Mouse (Mus musculus) cerebellum, adult 11 months (tissue): ENCODE data around the gene P2ry2.

Experiments
- DNase-seq: peaks from one replicate; pipeline ENCODE4 v3.0.0; 2022

P2ry2 gene

DNA sequence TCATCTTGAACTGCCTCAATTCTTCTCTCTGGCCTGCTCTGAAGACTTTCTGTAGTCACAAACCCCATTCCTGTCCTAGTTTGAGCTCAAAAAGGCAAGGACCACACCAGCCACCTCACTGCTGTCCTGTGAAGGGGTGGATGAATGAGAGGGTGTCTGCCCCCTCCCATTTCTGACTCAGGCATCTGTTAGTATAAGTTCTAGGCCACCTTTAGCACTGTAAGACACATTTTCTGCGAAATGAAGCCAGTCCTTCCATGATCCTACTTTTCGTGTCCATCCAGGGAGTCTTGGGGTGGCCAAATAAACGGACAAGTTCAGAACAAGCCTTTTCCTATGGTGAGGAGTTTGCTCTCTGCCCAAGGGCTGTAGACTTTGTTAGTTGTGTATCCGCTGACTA, at the start of gene P2ry2:
Gene P2ry2, minus strand, starts transcription at position 326 of the 400 bp plus-strand sequence.
- DNase-seq = no peak

DNA sequence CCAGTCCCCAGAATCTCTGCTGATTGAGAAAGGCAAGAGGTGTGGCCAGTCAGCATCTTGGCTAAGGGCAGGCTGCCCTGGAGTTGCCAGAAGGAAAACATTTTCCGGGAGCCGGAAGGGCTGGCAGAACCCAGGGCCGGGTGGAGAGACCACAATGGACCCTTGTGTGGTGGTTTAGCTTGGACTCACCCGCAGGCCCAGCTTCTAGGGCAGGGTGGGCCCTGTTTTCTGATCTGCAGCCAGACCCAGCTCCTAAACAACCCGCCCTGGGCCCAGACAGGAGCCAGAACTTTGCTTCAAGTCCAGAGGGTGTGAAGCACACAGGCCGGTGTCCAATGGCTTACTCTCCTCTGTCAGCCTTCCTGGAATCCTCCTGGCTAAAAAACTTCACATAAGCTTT, 49.6 kb upstream of the P2ry2 start:
- DNase-seq = peak; percentile 4

DNA sequence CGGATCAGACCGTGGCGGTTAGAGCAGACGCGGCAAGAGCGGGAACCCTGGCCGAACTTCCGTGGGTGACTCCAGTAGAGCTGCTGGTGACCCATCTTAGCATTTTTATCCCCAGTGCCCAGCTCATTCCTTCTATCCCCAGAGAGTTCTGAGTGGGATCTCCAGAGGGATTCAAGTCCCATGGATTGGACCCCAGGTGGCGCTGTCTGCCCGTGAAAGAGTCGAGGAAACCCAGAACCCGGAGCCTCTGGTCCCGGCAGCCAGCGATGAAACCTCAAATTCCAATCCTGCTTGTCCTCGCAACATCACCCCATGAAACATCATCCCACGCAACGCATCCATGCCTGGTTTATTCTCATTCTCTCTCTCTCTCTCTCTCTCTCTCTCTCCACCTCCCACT, 48.7 kb upstream of the P2ry2 start:
- DNase-seq = peak; percentile 81

DNA sequence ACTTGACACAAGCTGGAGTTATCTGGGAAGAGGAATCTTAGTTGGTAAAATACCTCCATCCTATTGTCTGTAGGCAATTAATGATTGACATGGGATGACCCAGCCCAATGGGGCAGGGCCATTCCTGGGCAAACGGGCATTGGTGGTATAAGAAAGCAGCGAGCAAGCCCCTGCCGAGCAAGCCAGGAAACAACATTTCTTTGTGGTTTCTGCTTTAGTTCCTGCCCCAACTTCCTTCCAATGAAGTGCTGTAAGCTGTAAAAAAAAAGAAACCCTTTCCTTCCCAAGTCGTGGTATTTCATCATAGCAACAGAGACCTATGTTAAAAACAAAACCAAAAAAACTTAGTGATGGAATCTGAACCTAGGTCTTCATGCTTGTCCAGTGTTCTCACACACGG, 47.8 kb upstream of the P2ry2 start:
- no peak for DNase-seq

DNA sequence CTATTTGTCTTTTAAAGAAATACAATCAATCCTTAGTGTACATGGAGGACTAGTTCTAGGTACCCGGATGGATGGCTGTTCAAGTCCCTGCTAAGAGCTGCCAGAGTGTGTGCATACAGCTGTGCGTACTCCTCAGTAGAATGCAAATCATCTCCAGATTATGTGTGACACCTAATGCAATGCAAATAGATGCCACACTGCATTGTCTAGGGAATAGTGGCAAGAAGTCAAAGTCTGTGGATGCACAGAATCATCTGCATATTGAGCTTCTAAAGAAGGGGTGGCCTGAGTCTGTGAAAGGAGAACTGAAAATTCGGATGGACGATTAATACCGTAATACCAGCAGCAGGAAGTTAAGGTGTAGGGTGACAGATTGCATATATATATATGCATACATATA, 46.5 kb upstream of the P2ry2 start:
- no peak for DNase-seq

DNA sequence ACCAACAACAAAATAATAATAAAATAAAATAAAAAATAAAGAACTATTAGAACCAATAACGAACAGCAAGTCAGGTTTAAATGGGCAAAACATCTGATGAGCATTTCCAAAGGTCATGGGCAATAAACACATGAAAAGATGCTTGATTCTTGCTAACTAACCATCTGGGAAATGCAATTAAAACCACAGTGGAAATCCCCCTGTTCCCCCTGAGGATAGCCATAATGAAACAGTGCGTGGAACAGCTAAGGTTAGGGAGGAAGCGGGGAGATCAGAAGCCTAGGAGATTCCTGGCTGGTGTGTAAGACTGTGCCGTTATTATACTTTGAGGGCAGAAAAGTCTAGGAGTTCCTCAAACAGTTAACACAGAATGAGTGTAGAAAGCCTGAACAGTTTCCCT, 44.6 kb upstream of the P2ry2 start:
- DNase-seq = no peak

DNA sequence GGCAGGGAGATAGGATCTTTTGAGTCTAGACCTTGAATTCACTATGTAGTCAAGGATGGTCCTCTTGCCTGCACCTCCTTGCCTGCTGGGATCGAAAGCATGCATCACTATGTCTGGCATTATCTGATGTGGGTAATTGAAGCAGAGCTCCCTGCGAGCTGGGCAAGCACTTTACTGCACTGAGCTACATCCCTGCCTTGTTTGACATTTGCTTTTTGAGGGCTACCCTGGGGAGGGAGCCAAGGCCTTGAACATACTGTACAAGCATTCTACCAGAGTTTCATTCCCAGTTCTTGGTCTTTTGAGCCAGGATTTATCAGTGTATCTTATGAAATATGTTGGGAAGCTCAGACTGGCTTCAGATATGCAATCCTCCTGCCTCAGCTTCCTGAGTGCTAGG, 40.5 kb upstream of the P2ry2 start:
- no peak for DNase-seq

DNA sequence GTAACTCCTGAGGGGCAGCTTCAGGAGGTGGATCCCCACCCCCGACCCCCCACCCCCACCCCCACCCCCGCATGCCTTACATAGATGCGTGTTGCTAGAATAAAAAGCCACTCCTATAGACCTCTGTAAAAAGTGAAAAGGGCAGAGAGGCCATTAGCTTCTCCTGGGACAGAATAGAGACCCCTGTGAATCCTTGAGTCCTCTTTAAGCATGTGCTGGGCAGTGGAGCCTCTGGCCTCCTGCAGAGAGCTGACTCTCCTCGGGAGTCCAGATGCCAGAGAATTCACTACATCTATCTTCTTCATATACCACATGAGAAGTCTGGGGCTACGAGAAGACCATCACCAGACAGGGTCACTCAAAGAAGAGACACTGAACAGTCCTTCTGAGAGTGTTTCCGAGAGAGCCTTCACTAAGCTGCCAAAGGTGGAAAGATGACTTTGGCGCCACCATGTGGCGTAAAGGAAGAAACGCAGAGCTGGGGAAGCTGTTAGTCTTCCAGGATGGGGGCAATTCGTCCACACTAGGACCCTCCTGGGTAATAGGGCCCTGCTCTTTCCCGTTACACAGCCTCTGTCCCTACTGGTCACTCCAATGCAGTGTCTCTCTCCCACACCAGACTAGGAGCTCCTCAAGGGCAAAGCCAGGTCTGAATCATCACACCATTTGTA, 39.0 kb upstream of the P2ry2 start:
- DNase-seq = peak; percentile 33

DNA sequence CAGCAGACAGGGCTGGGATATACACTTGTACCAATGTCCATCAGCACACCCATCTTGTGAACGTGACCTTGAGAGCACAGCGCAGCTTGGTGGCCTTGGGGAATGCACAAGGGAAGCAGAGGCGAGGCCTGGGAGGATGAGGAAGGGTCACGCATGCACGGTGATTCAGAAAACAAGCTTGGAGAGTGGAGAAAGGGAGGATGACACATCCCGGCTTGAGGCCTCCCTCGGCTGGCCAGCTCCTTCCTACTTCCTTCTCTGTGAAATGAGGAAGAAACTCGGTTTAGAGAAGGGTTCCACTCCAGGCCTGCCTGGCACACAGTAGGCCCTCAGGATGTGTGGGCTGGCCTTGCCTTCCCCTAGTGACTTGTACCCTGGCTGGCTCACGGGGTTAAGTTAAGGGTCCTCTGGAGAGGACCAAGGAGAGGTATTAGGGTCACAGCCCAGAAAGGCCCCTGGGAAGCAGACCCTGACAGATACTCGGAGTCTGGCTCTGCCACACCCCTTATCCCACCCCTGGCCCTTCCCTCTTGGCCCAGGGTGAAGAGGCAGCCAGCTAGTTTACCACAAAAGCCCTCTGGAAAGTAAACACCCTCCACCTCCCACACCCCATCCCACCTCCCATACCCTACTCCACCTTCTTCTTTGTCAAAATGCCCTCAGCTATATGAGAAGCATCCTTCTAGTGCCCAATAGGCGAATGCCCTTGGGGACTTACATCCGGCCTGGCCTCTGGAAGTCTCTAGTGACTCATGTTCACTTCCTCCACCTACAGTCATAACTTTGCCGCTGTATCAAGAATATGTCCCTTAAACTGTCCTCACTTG, 38.3 kb upstream of the P2ry2 start:
- DNase-seq = no peak

DNA sequence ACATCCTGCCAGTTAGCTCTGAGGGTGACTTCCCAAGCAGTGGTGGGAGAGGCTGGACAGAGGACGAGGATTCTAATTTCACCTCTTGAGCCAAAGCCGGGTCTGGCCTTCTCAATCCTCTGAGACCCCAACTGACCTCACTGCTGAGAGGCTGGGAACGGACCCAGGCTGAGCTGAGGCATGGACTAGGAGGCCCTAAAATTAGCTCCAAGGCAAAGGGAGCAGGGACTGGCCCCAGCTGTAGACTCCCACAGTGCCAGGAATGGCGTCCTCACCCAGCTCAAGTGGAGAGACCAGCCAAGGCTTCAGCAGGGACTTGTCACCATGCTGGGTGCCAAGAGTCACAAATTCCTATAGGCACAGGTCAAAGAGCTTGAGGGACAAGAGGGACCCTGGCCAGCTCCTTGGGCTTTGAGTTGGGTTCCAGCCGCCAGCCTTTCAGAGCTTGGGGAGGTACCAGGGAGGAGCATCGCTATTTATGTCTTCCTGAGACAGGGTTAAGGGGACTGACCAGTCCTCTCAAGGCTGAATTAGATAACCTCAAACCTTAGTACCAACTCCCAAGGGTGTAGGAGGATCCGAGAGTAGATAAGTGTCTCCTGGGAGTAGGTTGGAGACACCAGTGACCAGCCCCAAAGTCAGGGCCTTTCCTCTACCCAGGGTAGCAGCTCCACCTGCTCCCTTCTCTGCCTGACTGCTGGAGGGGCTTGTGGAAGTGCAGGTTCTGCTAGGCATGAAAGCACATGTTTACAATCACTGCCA, 36.8 kb upstream of the P2ry2 start:
- no peak for DNase-seq

DNA sequence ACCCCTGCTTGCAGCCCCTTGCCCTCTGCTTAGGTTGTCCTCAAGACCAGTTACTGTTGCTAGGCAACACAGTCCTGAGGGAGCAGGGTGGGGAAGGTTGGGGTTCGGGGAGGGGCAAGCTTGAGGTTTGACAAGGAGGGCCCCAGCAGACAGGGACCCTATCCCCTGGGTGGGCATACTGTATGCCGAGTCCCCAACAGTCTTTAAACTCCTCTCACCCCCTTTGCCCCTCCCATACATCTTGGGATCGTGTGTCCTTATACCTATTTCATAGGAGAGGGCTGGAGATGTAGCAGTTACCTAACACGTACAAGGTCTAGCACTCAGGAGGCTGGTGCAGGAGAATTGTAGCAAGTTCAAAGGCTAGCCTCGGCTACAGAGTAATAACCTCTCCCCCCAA, 35.6 kb upstream of the P2ry2 start:
- DNase-seq = no peak

DNA sequence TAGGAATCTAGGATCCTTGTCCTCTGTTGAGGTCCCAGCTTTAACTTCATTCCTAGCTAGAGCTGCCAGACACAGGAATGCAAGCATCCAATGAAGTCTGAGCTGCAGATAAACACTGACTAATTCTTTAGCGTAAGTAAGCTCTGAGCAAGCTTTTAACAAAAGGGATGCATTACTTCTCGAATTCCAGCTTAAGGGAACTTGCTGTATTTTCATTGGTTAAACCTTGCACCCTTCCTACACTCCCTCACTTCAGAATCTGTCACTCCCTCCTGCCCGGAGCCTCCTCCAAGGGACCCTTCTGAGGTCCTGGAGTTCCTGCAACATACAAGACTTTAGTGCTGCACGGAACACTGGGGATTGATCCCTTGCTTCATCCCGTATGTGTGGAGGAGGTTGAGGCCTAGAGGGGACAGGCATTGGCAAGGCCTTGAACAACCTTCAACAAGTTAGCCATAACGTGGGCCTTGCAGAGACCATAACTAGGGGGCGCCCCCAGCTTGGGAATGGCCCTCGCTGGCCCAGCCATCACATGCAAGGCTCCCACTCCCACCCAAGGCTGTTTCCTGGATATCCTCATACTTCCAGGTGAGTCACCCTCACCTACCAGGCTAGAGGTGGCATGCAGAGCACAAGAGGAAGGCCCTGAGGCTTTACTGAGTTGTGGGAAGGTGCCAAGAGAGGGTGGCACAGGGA, 31.3 kb upstream of the P2ry2 start:
- DNase-seq = no peak

DNA sequence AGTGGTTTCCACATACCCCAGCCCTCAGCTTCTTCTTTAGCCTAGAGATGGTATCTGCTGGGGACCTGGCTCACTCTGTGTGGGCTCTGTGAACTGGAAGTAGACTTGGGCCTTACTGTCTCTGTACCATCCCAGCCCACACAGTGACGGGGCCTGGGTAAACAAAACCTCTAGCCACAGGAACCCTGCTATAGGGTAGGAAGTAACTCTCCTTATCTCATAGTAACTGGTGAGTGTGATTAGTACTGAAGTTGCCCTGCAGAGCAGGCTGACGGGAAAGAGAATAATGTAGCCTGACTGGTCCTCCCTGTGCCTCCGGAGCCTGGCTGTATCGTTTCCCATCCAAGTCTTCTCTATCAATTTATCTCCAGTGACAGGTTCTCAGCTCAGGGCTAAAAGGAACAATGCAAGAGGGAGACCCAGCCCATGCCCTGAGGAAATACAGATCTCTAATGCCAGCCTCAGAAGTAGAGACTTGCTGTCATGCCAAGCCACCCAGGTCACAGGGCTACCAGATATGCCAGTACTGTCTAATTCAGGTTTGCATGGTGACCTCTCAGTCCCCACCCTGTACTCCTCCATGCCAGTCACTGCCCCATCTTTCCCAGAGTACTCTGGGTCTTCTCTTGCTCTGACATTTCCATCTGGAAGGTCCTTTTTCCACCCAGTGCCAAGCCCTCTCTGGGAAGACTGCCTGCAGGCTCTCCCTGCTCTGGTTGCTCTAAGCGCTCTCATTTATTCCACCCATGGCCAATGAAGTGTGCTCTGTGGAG, 29.5 kb upstream of the P2ry2 start:
- DNase-seq = no peak

DNA sequence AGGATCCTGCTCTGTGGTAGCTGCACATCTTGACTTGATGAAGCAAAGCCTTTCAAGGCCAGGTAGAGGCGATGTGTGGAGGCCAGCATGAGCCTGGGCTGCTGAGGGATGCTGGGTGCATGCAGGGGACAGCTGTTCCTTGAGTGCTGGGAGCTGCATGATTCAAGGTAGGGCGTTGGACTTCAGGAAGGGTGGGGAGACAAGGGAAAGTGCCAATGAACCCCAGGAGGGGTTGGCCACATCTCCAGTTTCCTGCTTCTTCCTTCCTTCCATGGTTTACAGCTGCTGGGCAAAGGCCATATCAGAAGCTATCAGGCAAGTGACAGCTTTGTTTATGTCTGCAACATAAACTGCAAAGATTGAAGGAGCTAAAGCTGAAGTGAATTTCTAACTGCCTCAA, 28.9 kb upstream of the P2ry2 start:
- no peak for DNase-seq

DNA sequence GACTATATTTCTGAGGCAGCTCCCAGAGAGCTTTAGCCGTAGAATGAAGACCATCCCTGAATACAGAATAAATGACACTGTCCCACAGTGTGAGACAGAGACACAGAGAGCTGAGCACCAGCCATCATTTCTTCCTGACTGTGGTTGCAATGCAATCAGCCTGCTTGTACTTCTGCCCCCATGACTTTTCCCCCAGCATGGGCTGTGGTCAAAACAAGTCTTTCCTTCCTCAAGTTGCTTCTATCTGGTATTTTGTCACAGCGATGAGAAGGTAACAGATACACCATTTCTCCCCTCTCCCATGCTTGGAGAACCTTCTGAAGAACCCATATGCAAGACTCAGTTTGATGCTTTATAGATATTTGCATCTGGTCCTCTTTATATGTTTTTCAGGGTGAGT, 20.7 kb upstream of the P2ry2 start:
- DNase-seq = no peak

DNA sequence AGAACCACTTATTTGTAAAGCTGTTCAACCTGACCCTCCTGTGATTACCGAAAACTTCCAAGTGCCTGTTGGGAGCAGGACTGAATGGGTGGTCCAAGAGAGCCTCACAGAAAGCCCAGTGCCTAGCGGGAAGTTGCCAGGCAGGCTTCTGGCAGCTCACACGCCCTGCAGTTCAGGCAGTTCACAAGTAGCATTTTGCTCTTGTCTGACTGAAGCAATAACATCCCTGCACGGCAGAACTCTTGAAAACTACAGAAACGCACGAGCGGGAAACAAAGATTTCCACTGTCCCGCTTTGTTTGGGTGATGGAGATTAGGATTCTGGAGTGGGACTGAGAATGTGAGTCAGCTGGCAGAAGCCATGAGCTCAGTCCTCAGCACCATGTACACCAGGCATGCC, 18.6 kb upstream of the P2ry2 start:
- no peak for DNase-seq

DNA sequence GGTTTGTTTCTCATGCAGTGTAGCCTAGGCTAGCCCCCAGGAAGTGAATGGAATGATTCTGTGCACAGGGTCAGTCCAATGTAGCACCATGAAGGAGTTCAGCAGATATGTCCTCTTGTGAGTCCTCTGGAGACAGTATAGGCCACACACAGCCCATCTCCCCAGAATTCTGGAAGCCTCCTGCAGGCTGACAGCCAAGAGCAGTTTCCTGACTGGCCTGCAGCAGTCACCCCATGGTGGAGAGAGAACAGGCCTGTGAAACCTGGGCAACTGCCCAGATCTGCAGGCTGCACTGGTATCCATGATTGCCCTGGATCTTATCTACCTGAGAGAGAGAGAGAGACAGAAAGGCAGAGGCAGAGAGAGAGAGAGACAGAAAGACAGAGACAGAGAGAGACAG, 18.1 kb upstream of the P2ry2 start:
- DNase-seq = peak; percentile 43

DNA sequence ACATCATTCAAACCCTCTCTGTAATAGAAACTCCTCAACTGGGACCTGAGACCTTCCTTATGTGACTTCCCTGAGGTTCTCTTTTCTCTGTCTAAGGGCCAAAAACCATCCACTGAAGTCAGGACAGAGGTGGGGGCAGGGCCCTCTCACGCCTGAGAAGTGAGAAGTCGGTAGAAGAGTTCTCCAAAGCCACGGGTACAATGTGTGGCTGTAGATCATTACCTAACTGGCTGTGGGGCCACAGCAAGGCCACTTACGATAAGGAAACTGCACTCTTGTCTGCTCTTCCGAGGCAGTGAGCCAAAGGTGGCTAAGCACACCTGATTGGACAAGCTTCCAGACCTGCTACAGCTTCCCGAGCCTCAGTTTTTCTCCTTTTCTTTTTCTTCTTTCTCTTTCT, 16.8 kb upstream of the P2ry2 start:
- no peak for DNase-seq

DNA sequence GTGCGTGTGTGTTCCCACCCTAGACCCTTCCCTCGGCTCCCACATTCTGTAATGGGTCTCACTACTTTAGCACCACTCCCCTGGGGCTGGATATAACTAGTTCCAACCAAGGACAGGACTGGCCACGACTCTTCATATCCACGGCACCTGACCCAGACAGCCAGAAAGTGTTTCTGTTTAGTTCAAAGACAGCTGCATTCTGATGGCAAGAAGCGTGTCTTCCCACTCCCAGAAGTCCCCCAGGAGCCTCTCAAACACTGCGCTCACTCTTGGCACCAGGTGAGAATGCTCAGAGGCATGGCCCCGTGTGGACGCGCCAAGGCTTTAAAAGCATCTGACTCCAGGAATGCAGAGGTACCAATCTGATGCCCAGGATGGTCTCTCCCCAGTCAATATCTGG, 16.3 kb upstream of the P2ry2 start:
- no peak for DNase-seq

DNA sequence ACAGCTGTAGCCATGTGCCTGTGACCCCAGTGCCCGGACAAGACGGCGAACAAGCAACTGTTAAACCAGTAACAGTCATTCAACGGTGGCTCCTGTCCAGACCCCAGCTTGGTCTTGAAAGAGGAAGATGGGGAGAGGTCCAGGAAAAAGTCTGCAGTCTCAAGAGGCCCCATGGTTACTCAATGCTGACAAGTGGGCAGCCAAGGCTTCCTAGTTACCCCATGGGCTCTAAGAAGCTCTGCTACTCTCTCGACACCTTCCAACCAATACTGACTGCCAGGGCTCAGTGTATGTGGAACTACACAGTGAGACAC, 15.7 kb upstream of the P2ry2 start:
- DNase-seq = no peak

DNA sequence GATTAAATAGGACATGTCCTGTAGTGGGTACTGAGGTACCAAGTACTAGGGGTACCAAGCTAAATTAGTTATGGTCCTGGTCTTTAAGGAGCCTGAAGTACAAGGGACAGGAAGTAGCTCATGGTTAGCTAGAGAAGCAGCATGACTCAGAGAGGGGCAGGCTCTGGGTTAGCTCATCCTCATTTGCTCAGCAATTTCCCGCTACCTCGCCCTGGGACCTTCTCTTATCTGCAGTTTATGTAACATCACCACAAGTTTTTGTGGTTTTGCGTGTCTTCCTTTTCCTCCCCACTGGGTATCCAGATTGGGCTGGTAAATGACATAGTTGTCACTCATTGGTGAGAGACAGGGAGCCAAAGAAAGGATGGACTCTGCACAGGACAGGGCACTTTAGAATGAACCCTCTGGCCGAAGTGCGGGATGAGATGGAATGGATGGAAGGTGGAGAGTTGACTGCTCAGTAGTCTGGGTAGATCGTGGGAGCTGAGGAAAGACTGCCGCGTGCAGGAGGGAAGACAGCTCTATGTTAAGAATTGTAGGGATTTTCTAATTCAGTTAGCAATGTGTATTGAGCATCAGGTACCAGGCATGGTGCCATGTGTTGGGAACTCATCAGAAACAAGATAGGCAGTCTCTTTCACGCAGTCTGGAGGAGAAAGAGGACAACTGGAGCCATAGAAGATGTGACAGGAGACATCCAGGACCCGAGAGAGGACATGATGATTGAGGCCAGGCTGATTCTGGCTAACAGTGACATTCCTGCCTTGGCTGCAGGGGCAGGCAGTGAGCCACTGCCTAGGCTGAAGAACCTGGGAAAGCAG, 15.2 kb upstream of the P2ry2 start:
- DNase-seq = no peak

DNA sequence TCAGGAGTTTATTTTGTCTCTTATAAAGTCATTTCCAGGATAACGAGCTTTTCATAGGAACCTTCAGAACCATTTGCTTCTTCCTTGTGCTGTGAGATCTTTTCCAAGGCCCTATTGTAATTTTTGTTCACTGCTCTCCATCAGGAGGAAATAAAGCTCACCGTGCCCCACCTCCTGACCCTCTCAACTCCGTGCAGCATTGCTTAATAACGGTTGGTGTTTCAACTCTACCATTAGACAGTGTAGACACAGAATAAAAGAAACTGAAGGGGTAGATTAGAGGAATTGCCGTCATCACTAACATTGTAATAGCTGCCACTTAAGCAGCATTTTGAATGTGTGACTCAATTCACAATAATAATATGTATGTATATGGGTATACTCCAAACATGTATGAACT, 14.2 kb upstream of the P2ry2 start:
- DNase-seq = no peak
